Mouse (Mus musculus) ES-E14 (cell line): ENCODE measurements at regions not wholly inside any gene's neighbourhood (a gene's known extent, or its start where the extent isn't known, plus 50 kb on each side); places are given as distances from the start of the nearest gene placed in this dataset.

Experiments
- CHD2 ChIP-seq: IDR thresholded peaks from 2 replicates; pipeline ENCODE4 v1.6.1; 2014; ENCODE audit warnings: mild to moderate bottlenecking, low read depth, low read length, inconsistent platforms
- HCFC1 ChIP-seq: IDR thresholded peaks from 2 replicates; pipeline ENCODE4 v1.6.1; 2012; ENCODE audit warnings: low read length, inconsistent platforms, borderline replicate concordance; ENCODE audit not compliant: insufficient read depth
- ZC3H11A ChIP-seq: IDR thresholded peaks from 2 replicates; pipeline ENCODE4 v1.6.1; 2012; ENCODE audit warnings: low read depth, mild to moderate bottlenecking, inconsistent platforms, low read length, borderline replicate concordance
- ZNF384 ChIP-seq: IDR thresholded peaks from 2 replicates; pipeline ENCODE4 v1.6.1; 2012; ENCODE audit warnings: low read depth, low read length, inconsistent platforms

DNA sequence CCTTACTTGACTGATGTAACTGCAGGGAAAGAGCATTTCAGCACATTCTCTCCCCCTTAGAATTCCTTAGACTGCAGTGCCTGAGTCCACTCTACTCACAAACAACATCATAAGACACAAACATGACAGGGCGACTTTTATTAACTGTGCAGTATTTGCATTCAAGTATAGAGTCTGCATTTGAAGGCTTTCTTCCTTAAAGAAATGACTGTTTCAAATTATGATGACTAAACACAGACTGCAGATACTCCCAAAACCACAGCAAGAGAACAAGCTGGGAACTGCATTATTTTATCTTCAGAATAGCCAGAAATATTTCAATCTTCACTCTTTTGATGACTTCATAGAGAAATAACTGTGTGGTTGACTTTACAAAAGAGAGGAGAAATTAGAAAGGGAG lies 657.5 kb downstream of the Mecom start:
- TF ChIP-seq CHD2 (no peak), ZNF384 (no peak), HCFC1 (no peak), ZC3H11A (no peak)
